ENCODE assay signal across 9 mouse cellular contexts in genomic region chr1:72914815-72915214, GRCm38 (mm10). TPM values are rescaled to one million over a fixed set of nuclear protein-coding genes. Genes with fewer than 3 reads are reported as not detected.
DNase-seq lines count a peak whose midpoint lies in the region; ATAC-seq and TF ChIP-seq lines count a peak whose summit lies in the region.
"Had no signal": no experiment of that assay in that cellular context is flagged by ENCODE, and none has a peak within 500 bp of the region (broad histone marks: within the 10 kb centered on the region; RNA-seq: fewer than 3 reads in every experiment).

No protein-coding gene starts in this region.

- TF ChIP-seq EP300 in lung, postnatal 0 days (IDR thresholded peaks at IDR 0.05), result no peak

- no peak overlapping the region for H3K4me3 ChIP-seq in lung, postnatal 0 days (ENCODE audit: low read depth, low read length)
- H3K4me3 ChIP-seq: erythroblast, embryonic 14.5 days had no signal

- intact Hi-C loops in left cerebral cortex, postnatal 36 days (cut with DNase I), result no loop called here

- H3K4me1 ChIP-seq in lung, postnatal 0 days (ENCODE audit: insufficient read depth, low read depth, low read length), result peaks cover 9% of the 10 kb centered on the region

- H3K9me3 ChIP-seq in lung, postnatal 0 days (ENCODE audit: low read length), result no peaks in the 10 kb centered on the region

- H3K27ac ChIP-seq in lung, postnatal 0 days (ENCODE audit: low read length), result no peak overlapping the region

- no peak overlapping the region for H3K4me2 ChIP-seq in lung, postnatal 0 days (replicated peaks; ENCODE audit: low read depth, low read length)

- no peak overlapping the region for H3K9ac ChIP-seq in lung, postnatal 0 days (replicated peaks; ENCODE audit: low read depth)

- ATAC-seq in lung, postnatal 0 days, result peak; percentile 61
- no peak for ATAC-seq in inflammation-experienced regulatory T-cells, adult 6 months
- no peak for ATAC-seq in monocyte, adult 5-6 weeks (replicated peaks; ENCODE audit: insufficient number of reproducible peaks, low FRiP score, low TSS enrichment, poor library complexity, severe bottlenecking)

- peak; percentile 9 to 21 for DNase-seq in left cerebral cortex, postnatal 36 days (ENCODE audit: low spot score in 2 of 2)
- no peak for DNase-seq in left cerebral cortex, adult 18-20 months (ENCODE audit: low spot score in 2 of 2)
- DNase-seq in heart, adult 8-10 months (ENCODE audit: low spot score), result peak; percentile 60
- peak; percentile 35 for DNase-seq in kidney, adult 18-20 months
- peak; percentile 59 for DNase-seq in lung, postnatal 0 days (ENCODE audit: low spot score)
- no peak for DNase-seq in cerebellum, adult 8-10 months

- no peak for TF ChIP-seq CTCF in lung, postnatal 0 days (IDR thresholded peaks at IDR 0.05)

- H3K27me3 ChIP-seq in lung, postnatal 0 days (replicated peaks; ENCODE audit: insufficient read depth, low read length), result no peaks in the 10 kb centered on the region

- 25% methylated on average over 6 of the region's 6 CpGs for WGBS in lung, postnatal 0 days

- H3K36me3 ChIP-seq in lung, postnatal 0 days (ENCODE audit: insufficient read depth, low read length), result no peaks in the 10 kb centered on the region

RNA-seq across cellular contexts. Expression of gene Igfbp5, which starts 40.1 kb away (rescaled TPM):
- 10 to 100 TPM; 52.4 to 61.4 TPM for total RNA-seq in left cerebral cortex, postnatal 36 days (2021)
- 10 to 100 TPM; 42.5 to 62.4 TPM for total RNA-seq in left cerebral cortex, adult 18-20 months (2021)
- total RNA-seq in heart, adult 8-10 months (2022), result 100 to 1,000 TPM in 3 of 4 experiments, 10 to 100 TPM in 1; 89.6 to 129 (median 119) TPM
- polyA plus RNA-seq in lung, postnatal 0 days (2015; fragmentation: Nextera tagmentation; extraction: Ambion mirVana), result 30.7 and 32.6 TPM in 2 replicates
- polyA plus RNA-seq in inflammation-experienced regulatory T-cells, adult 6 months (2017; shearing (Covaris generic)), result under 1 TPM in 1 of 3 experiments, not detected in 2; 0.08 TPM
- 0.19 to 0.64 TPM in 2 of 3 replicates, not detected in the other for total RNA-seq in monocyte, adult 5-6 weeks (2017)
- polyA plus RNA-seq: erythroblast, embryonic 14.5 days had no signal

Comparison
In these comparisons a context has a peak if more than half of its experiments do, and no peak if none do; other contexts are left out.
1. DNase-seq: peak in left cerebral cortex, postnatal 36 days (2 of 2), heart, adult 8-10 months (single experiment), kidney, adult 18-20 months (single experiment) and lung, postnatal 0 days (single experiment); none in left cerebral cortex, adult 18-20 months (0 of 2) and cerebellum, adult 8-10 months (single experiment).
2. RNA of gene Igfbp5, which starts 40.1 kb away (total RNA-seq): 89.6 to 129 TPM in heart, adult 8-10 months, 42.5 to 62.4 TPM in left cerebral cortex, adult 18-20 months and 52.4 to 61.4 TPM in left cerebral cortex, postnatal 36 days; 0.19 to 0.64 TPM in monocyte, adult 5-6 weeks; every median in the first group is over 10 times any median in the second.